Mouse (Mus musculus) myocyte (in vitro differentiated cells): ENCODE measurements around the gene Ctcfl. TPM values are rescaled to one million over a fixed set of nuclear protein-coding genes. Genes with fewer than 3 reads are reported as not detected.

Experiments
- H3K27me3 ChIP-seq: one replicate; pipeline ENCODE4 v1.6.1; 2011; ENCODE audit not compliant: control insufficient read depth, insufficient read depth, insufficient read length
- H3K36me3 ChIP-seq: one replicate; pipeline ENCODE4 v1.6.1; 2011; ENCODE audit not compliant: control insufficient read depth, insufficient read depth
- H3K4me2 ChIP-seq: one replicate; pipeline ENCODE4 v1.6.1; 2011; ENCODE audit warnings: low read depth, control low read depth
- H3K4me3 ChIP-seq: one replicate; pipeline ENCODE4 v1.5.1; 2011; ENCODE audit warnings: mild to moderate bottlenecking, control low read depth, moderate library complexity
- H3K79me2 ChIP-seq: one replicate; pipeline ENCODE4 v1.6.1; 2011; ENCODE audit not compliant: control insufficient read depth, insufficient read depth
- H3ac ChIP-seq: one replicate; pipeline ENCODE4 v1.6.1; 2011; ENCODE audit not compliant: control insufficient read depth, insufficient read length
- CEBPB ChIP-seq: IDR thresholded peaks from 2 replicates; pipeline ENCODE4 v1.6.1; 2011; ENCODE audit warnings: mild to moderate bottlenecking, moderate library complexity; ENCODE audit not compliant: poor library complexity, insufficient read depth, severe bottlenecking
- E2F4 ChIP-seq: IDR thresholded peaks from one replicate; pipeline ENCODE4 v1.6.1; 2011; ENCODE audit warnings: mild to moderate bottlenecking, control low read depth, moderate library complexity; ENCODE audit not compliant: insufficient read depth
- MAX ChIP-seq: IDR thresholded peaks from one replicate; pipeline ENCODE4 v1.6.1; 2011; ENCODE audit warnings: low read depth, mild to moderate bottlenecking, control low read depth
- MYOD1 ChIP-seq, 3 experiments: IDR thresholded peaks; one replicate each; pipeline ENCODE4 v1.6.1; 2011; ENCODE audit warnings: control low read depth in 2 of 3, low read depth in 2 of 3, mild to moderate bottlenecking in 2 of 3, moderate library complexity in 1 of 3; ENCODE audit not compliant: insufficient read length in 2 of 3, control insufficient read depth in 1 of 3
- MYOG ChIP-seq, 3 experiments: IDR thresholded peaks; one replicate each; pipeline ENCODE4 v1.6.1; 2011; ENCODE audit warnings: control low read depth in 2 of 3, low read depth in 2 of 3, mild to moderate bottlenecking in 2 of 3; ENCODE audit not compliant: insufficient read length in 2 of 3, control insufficient read depth in 1 of 3, insufficient read depth in 1 of 3
- POLR2A ChIP-seq: IDR thresholded peaks from one replicate; pipeline ENCODE4 v1.6.1; 2011; ENCODE audit warnings: low read depth, mild to moderate bottlenecking, control low read depth, moderate library complexity; ENCODE audit not compliant: insufficient read length
- POLR2AphosphoS2 ChIP-seq: IDR thresholded peaks from one replicate; pipeline ENCODE4 v1.6.1; 2011; ENCODE audit warnings: low read depth, control low read depth; ENCODE audit not compliant: insufficient read length
- REST ChIP-seq: IDR thresholded peaks from one replicate; pipeline ENCODE4 v1.6.1; 2011; ENCODE audit warnings: mild to moderate bottlenecking, control low read depth, moderate library complexity; ENCODE audit not compliant: insufficient read depth, insufficient read length
- SRF ChIP-seq: IDR thresholded peaks from one replicate; pipeline ENCODE4 v1.6.1; 2011; ENCODE audit warnings: low read depth; ENCODE audit not compliant: control insufficient read depth, insufficient read length
- TCF12 ChIP-seq: IDR thresholded peaks from one replicate; pipeline ENCODE4 v1.6.1; 2011; ENCODE audit warnings: mild to moderate bottlenecking, control low read depth; ENCODE audit not compliant: poor library complexity, insufficient read depth, severe bottlenecking
- TCF3 ChIP-seq: IDR thresholded peaks from one replicate; pipeline ENCODE4 v1.6.1; 2011; ENCODE audit warnings: low read depth, control low read depth; ENCODE audit not compliant: insufficient read length
- USF1 ChIP-seq: IDR thresholded peaks from one replicate; pipeline ENCODE4 v1.6.1; 2011; ENCODE audit warnings: low read depth, mild to moderate bottlenecking, control low read depth, moderate library complexity
- polyA plus RNA-seq: library from polyadenylated mRNA; unstranded; fragments of >200 nt; fragmentation: generic; extraction: Trizol; gene quantifications from one replicate; pipeline ENCODE4 v1.2.1, GENCODE M21; 2012; ENCODE audit warnings: missing spikeins

The Ctcfl gene
- not detected for polyA plus RNA-seq

DNA sequence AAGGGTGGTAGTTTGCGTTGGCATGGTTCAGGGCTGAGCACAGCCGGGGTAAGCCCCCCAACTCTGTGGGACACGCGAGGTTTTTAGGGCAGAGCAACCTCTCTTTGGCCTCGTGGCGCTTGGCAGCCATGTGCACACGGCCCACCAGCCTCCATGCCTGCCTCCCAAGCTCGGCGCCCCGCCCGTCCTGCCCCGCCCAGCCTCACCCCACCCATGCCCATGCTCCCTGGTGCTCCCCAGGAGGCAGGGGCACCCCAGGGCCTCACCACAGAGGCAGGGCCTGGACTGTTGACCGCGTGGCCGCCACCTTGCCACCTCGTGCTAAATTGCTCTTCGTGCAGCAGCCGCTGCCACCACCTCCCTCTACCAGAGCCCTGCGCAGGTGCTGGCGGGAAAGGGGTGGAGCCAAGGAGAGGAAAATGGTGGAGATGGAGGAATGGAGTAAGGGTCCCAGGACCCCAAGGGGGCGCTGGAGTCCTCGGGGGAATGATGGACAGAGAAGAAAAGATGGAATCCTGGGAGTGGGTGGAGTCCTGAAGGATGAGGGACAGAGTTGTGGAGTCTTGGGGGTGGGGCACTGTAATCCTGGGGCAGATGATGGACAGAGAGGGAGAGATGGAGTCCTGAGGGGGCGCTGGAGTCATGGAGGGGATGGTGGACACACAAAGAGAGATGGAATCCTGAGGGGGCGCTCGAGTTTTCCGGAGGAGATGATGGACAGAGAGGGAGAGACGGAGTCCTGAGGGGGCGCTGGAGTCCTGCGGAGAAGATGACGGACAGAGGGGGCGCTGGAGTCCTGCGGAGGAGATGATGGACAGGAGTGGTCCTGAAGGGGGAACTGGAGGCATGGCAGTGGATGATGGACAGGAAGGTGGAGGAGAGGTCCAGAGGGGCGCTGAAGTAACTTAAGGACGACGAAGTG, at the start of gene Ctcfl:
Gene Ctcfl, minus strand, starts transcription at position 503 of the 922 bp plus-strand sequence.
- no peaks in the 10 kb centered on the region for H3K79me2 ChIP-seq
- no peak for TF ChIP-seq USF1
- TF ChIP-seq MAX = no peak
- no peak for TF ChIP-seq CEBPB
- no peak for TF ChIP-seq REST
- TF ChIP-seq POLR2A = no peak
- no peak for TF ChIP-seq POLR2AphosphoS2
- TF ChIP-seq MYOG (IDR thresholded peaks at IDR 0.05; ENCODE audit: control insufficient read depth in 1 of 3, insufficient read depth in 1 of 3, insufficient read length in 2 of 3, low read depth in 2 of 3) = no peak
- H3K4me2 ChIP-seq = no peak within 1 kb of the TSS
- no peak within 1 kb of the TSS for H3K4me3 ChIP-seq
- no peak within 1 kb of the TSS for H3ac ChIP-seq
- H3K27me3 ChIP-seq = peaks cover 3% of the 10 kb centered on the region
- H3K36me3 ChIP-seq = no peaks in the 10 kb centered on the region

DNA sequence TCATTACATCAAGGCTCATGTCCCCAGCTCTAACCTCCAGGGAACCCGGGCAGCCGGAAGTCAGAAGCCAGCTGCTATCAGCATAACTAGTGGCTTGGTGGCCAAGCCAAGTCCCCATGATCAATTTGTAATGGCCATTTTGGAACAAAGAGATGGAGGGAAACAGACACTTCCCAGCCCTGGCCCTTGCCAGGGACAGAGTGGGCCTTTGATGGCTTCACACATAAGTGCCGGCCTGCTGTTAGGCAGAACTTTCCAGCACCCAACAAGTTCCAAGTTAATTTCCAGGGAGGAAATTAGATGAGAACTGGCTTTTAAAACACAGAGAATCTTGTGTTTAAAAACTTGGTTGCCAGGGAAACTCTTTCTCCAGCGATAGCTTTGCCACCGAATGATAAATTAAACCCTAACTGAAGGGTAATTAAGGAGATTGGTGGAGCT, 49.1 kb upstream of the Ctcfl start:
- H3K4me2 ChIP-seq = no peak overlapping the region
- H3K79me2 ChIP-seq = no peaks in the 10 kb centered on the region
- no peak overlapping the region for H3K4me3 ChIP-seq
- no peaks in the 10 kb centered on the region for H3K36me3 ChIP-seq
- H3ac ChIP-seq = no peak overlapping the region
- TF ChIP-seq TCF12 = no peak
- H3K27me3 ChIP-seq = peaks cover 25% of the 10 kb centered on the region

DNA sequence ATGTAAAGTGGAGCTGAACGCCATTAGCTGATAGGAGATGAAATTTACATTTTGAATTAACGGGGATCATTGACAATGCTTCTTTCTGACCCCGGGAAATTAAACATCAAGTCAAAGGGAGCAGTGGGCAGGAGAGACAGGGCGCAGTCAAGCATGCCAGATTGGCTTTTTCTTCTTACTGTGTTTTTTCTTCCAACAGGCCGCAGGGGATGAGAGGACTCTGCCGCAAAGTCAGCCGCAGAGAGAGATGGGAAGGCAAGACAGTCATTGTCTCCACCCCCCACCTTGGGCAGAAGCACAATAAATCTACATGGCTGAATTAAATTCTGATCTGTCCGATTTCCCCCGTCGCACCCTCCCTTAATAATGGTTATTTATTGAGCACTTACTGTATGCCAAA, 46.0 kb upstream of the Ctcfl start:
- no peaks in the 10 kb centered on the region for H3K36me3 ChIP-seq
- no peak overlapping the region for H3K4me2 ChIP-seq
- H3K4me3 ChIP-seq = no peak overlapping the region
- no peaks in the 10 kb centered on the region for H3K79me2 ChIP-seq
- H3K27me3 ChIP-seq = peaks cover 29% of the 10 kb centered on the region
- TF ChIP-seq MAX (no peak), REST (no peak), TCF12 (no peak), USF1 (no peak), SRF (no peak), POLR2AphosphoS2 (no peak), CEBPB (no peak), MYOD1 (IDR thresholded peaks at IDR 0.05; ENCODE audit: control insufficient read depth in 1 of 3, insufficient read length in 2 of 3, low read depth in 2 of 3) (no peak), POLR2A (no peak), MYOG (IDR thresholded peaks at IDR 0.05; ENCODE audit: control insufficient read depth in 1 of 3, insufficient read depth in 1 of 3, insufficient read length in 2 of 3, low read depth in 2 of 3) (no peak), TCF3 (no peak), E2F4 (no peak)
- no peak overlapping the region for H3ac ChIP-seq

DNA sequence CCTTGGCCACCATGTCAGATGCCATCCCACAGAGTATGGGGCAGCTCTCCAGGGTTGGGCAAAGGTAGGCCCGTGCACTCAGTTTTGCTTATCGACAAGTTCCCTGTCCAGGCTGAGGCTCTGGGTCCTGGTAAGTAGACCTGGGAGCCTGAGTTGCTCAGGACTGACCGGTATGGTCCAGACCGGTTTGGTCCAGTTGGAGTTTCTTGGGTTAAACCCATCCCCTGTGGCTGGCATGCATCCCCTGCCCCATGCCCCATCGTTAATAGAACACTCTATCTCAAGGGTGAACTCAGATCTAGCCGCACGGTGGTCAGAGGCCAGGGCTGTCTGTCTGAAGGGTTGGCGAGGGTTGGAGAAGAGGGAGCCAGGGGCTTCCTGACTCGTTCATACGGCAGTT, 45.6 kb upstream of the Ctcfl start:
- Histone ChIP-seq H3K36me3 (no peaks in the 10 kb centered on the region), H3K79me2 (no peaks in the 10 kb centered on the region), H3K27me3 (peaks cover 33% of the 10 kb centered on the region), H3ac (no peak overlapping the region), H3K4me2 (no peak overlapping the region), H3K4me3 (no peak overlapping the region)
- TF ChIP-seq REST = no peak
- TF ChIP-seq MYOD1 (IDR thresholded peaks at IDR 0.05; ENCODE audit: control insufficient read depth in 1 of 3, insufficient read length in 2 of 3, low read depth in 2 of 3) = no peak
- no peak for TF ChIP-seq POLR2AphosphoS2
- TF ChIP-seq MAX = no peak
- TF ChIP-seq SRF = no peak
- TF ChIP-seq POLR2A = no peak
- no peak for TF ChIP-seq CEBPB
- no peak for TF ChIP-seq TCF3
- TF ChIP-seq TCF12 = no peak
- no peak for TF ChIP-seq USF1
- TF ChIP-seq MYOG (IDR thresholded peaks at IDR 0.05; ENCODE audit: control insufficient read depth in 1 of 3, insufficient read depth in 1 of 3, insufficient read length in 2 of 3, low read depth in 2 of 3) = no peak
- TF ChIP-seq E2F4 = no peak

DNA sequence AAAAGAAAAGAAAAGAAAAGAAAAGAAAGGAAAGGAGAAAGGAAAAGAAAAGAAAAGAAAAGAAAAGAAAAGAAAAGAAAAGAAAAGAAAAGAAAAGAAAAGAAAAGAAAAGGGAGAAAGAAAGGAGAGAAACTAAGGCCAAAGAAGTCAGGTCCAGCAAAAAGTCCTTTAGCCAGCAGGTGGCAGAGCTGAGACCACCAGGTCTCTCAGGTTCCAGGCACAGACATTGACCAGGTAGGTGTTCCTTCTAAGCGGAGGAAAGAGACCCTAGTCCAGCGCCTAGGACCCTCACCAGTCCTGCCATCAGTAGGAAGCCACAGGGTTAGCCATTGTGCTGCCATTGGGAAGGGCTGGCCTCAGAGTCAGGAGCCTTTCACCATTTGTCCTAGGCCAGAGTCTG, 45.0 kb upstream of the Ctcfl start:
- TF ChIP-seq MAX (no peak), CEBPB (no peak), TCF12 (no peak), POLR2A (no peak), SRF (no peak), REST (no peak), POLR2AphosphoS2 (no peak), MYOD1 (IDR thresholded peaks at IDR 0.05; ENCODE audit: control insufficient read depth in 1 of 3, insufficient read length in 2 of 3, low read depth in 2 of 3) (no peak), E2F4 (no peak), MYOG (IDR thresholded peaks at IDR 0.05; ENCODE audit: control insufficient read depth in 1 of 3, insufficient read depth in 1 of 3, insufficient read length in 2 of 3, low read depth in 2 of 3) (no peak), TCF3 (no peak), USF1 (no peak)
- Histone ChIP-seq H3K79me2 (no peaks in the 10 kb centered on the region), H3K4me2 (no peak overlapping the region), H3ac (no peak overlapping the region), H3K4me3 (no peak overlapping the region), H3K27me3 (peaks cover 34% of the 10 kb centered on the region), H3K36me3 (no peaks in the 10 kb centered on the region)
